Mouse (Mus musculus) spleen, adult 18-20 months (tissue): ENCODE measurements at regions not wholly inside any gene's neighbourhood (a gene's known extent, or its start where the extent isn't known, plus 50 kb on each side); places are given as distances from the start of the nearest gene placed in this dataset.

ENCODE experiments used
- DNase-seq, 2 experiments: peaks; one replicate each; pipeline ENCODE4 v3.0.0; 2022; ENCODE audit warnings: mixed read lengths in 2 of 2

DNA sequence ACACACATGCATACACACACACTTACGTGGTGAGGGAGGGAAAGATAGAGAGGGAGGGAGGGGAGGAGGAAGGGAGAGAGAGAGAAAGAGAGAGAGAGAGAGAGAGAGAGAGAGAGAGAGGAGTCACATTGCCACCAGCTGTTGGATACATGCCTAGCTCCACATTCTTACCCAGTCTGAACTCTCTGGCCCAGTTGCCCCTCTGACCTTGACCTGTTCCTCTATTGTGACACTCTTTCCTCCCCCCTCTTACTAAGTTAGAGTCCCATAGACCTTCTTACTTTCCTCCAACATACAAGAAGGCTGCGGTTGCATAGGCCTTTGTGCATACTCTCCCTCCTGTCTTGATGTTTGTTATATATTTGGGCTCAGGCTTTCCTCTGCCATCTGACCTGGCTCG lies 211.7 kb upstream of the Kazn start:
- no peak for DNase-seq

GRCm38 (mm10) chr4:142449713-142450112 lies 210.5 kb upstream of the Kazn start:
- no peak for DNase-seq

DNA sequence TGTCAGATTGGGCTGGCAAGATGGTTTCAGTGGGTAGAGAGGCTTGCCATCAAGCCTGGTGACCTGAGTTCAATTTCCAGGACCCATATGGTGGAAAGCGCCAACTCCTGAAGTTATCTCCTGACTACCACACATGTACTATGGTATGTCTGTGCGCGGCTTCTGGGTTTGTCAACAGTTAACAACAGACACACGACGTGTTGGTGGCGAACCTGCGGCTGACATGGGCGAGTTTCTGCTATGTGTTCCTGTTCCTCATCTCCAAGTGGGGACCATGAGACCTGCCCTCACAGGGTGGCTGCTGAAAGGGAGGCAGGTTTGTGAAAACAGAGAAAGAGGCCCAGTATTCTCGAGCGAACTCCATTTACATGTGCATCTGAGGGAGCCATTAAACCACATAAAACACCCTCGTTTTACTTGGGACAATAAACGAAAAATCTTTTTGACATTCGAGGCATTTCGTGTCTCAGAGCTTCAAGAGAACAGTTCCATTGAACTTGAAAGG lies 210.0 kb upstream of the Kazn start:
- no peak for DNase-seq

GRCm38 (mm10) chr4:142447529-142447928 lies 208.3 kb upstream of the Kazn start:
- no peak for DNase-seq

DNA sequence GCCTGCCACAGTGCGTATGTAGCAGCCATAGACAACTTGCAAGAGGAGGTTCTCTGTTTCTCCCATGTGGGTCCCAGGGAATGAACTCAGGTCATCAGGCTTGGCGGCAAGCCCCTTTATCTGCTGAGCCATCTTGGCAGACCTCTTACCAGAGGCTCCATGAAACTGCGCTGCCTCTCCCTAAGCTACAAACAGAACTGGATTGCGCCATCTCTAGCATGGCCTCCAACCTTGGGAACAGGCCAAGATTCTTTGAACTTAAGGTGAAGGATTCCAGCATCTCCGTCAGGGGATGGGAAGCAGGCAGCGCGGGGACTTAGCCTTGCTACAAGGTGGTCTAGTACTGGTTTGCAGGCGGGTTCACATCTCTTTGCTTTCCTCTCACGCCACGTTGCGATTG lies 201.8 kb upstream of the Kazn start:
- DNase-seq = no peak

- no peak for DNase-seq
Observed at GRCm38 (mm10) chr4:142439450-142440183, 200.4 kb upstream of the Kazn start.

- DNase-seq = no peak
Observed at GRCm38 (mm10) chr4:142424596-142424995, 185.4 kb upstream of the Kazn start.

GRCm38 (mm10) chr4:142420427-142420826 lies 181.2 kb upstream of the Kazn start:
- no peak for DNase-seq

DNA sequence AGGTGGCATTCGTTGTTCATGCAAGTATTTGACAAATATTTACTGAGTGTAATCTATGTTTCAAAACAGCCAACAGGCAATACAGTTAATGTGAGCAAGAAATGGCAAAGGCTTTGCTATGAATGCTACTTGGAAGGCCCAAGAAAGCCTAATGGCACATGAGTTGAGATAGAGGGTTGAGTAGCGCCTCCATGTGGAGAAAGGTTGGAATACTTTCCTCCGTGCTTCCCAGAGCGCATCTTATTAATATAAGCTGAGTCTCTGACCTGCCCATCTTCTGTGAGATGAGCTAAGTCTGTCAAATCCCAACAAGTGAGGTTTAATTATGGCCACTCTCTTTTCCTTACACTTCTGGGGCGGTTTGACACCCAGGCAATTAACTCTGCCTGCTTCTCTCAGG lies 175.7 kb upstream of the Kazn start:
- DNase-seq = no peak

DNA sequence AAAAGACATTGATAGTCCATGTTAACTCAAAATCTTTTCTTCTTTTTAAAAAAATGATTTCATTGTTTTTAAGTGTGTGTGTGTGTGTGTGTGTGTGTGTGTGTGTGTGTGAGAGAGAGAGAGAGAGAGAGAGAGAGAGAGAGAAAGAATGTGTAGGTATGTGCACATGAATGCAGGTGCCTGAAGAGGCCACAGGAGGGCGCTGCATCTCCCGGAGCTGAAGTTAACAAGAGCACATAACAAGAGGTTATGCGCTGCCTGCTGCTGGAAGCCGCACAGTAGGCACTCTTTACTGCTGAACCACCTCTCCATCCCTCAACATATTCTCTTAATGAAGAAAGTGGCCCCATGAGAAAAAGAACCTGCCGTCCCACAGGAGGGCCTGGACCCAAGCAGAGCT lies 172.6 kb upstream of the Kazn start:
- DNase-seq = no peak

GRCm38 (mm10) chr4:142410596-142411573 lies 171.7 kb upstream of the Kazn start:
- DNase-seq = no peak

DNA sequence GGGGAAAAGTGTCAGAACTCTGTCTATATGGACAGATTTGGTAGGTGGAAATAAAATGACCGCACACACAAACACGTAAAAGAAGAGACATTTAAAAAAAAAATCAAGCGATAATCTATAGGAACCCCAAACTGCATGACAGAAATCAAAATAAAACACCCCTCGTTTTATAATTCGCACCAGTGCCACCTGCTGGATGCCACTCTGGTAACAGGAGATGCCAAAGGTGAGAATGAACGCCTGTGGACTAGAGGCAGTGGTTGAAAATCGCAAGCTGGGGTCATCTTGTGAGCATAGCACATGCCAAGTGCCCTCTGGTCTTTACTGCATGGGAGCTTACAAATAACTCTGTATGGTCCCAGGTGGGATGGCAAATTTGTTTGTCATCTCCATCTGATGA lies 158.7 kb upstream of the Kazn start:
- DNase-seq = no peak

DNA sequence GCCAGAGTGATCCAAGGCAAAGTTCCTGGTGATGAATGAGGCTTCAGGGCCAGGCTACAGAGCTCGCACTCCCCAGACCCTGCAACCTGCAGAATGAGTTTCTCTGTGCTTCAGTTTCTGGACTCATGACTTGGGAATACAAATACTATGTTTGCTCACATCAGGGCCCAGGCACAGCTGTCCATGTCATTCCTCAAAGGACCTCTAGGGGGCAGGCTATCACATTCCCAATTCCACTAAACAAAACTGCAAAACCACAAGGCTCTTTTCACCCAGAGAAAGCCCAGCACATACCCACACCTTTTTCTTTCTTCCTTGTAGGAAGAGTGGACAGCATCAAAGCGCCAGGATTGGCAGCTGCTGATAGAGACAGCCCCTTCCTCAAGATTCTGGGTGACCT lies 153.7 kb upstream of the Kazn start:
- DNase-seq = no peak

DNA sequence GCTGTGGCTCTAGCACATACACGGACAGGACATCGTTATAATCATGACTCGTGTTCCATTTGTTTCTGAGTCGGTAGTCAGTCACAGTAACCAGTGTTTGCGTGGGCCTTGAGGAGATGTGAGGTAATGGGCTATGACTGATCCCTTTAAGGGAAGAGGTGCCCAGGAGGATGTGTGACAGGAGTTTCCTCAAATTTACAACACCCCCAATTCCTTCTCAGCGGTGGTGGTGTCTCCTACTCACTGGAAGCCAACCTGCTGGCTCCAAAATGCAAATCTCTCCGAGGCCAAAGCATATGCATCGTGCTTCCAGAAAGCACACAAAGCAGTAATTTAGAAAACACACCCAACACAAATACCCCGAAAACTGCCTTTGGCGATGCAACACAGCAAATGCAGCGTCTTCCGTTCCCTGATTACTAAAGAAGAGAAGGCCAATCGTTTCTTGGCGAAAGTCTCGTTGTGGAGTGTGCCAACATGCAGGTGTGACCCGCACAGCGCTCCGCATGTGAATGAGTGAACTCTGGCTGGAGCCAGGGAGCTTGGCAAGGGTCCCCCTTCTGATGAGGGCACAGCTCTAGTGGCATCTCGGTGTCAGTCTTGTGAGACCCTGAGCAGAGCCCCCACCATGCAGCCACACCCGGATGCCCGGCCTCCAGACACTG lies 151.5 kb upstream of the Kazn start:
- no peak for DNase-seq

GRCm38 (mm10) chr4:142388476-142388875 lies 149.3 kb upstream of the Kazn start:
- DNase-seq = no peak

DNA sequence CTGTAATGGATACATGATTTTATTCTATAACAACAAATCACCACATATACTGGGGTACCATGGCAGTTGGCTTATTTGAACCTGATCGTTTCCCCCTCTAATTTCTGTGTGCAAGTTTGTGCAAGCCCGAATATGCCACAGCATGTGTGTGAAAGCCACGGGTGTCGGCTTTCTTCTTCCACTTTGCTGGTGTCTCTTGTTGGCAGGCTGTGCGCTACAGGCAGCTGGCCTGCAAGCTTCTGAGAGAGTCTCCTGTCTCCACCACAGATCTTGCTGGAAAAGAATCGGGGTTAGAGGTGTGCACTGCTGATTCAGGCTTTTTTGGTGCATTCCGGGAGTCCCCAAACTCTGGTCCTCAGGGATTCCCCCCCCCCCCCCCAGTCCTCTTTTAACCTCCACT lies 142.0 kb upstream of the Kazn start:
- DNase-seq = no peak

DNA sequence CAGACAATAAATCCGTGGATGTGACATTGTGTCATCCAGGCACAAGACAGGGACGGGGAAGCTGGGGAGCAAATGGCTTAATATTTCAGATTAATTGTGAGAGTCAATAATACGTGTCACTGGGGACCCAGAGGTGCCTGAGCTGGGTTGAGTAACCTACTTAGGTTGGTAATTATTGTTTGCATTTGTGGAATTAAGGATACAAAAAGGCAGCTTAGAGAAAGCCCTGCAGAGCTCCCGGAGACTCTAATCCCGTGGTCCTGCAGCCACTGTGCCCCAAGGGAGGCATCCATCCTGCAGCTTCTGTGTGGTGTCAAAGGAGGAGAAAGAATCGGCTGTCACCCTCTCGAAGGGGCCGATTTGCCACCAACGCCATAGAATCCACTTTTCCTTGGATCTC lies 139.3 kb upstream of the Kazn start:
- DNase-seq = no peak

DNA sequence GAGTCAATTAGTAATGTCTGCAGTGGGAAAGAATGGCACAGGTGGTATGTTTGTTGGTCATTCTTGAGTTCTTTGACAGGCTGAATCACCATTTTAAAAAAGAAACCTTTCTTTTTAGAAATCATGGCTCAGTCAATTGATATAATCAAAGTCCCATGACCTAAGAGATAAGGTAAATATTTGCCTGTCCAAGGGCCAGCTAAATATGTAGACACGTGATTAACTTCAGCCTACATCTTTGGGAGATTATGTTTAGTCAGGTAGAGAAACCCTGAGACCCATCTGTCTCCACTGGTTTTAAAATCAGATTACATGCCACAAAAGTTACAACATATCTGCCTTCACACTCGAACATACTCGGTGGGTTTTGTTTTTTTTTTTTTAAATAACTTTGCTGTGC lies 128.6 kb upstream of the Kazn start:
- DNase-seq = no peak

DNA sequence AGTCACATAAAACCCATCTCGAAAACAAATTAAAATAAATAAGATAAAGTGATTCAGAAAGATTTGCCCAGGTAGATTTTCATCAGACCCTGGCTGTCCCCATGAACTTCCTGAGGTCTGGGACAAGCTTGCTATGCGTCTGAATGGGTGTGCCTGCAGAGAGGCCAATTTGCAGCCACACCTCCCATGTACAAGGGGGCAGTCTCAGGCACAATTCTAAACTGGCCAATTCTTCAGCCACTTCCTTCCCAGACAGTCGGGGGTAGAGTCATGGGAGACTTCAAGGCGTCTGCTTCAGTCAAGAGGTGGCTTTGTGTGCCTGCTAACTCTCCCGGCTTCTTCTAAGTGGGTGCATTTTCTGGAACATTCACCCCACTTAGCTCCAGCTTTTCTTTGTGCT lies 122.9 kb upstream of the Kazn start:
- no peak for DNase-seq

GRCm38 (mm10) chr4:142358866-142359265 lies 119.7 kb upstream of the Kazn start:
- DNase-seq = no peak

GRCm38 (mm10) chr4:142355387-142355786 lies 116.2 kb upstream of the Kazn start:
- DNase-seq = no peak

DNA sequence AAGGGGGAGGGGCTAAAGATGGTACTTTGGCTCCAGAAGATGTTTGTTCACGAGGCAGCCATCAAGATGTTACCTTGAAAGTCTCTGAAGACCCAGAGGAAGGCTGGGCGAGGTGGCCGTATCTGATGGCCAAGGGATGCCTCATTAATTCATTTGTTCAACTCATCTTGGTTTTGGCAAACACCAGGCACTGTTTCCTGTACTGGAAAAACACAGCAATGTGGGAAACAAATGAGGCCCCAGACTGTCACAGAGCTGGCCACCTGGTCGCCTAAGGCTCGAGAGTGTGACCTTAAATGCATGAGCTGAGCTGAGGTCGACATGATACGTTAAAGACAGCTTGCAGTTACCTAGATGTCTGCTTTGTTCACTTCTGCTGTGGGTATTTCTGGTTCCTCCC lies 114.3 kb upstream of the Kazn start:
- no peak for DNase-seq

GRCm38 (mm10) chr4:142351831-142352230 lies 112.6 kb upstream of the Kazn start:
- no peak for DNase-seq
